Mouse (Mus musculus) left cerebral cortex, adult 9 months (tissue): ENCODE measurements around the gene Cd200r4.

Source experiments
- DNase-seq, 2 experiments: peaks; one replicate each; pipeline ENCODE4 v3.0.0; 2022; ENCODE audit warnings: low spot score in 2 of 2

Gene Cd200r4

DNA sequence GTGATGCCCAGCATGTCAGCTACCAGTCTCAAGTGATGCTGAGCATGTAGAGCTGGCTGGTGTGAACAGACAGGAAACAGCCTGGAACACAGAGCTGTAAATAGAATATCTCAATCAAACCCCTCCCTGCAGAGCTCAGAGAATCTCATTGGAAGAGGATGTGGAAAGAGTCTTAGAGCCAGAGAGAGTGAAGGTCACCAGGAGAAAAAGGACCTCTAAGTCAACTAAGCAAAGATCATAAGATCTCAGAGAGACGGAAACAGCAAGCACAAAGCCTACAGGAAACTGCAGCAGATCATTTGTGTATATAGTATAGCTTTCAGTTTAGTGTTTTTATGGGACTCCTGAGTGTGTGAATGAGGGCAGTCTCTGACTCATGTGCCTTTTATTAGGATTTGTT lies 63.6 kb downstream of the Cd200r4 start:
- no peak for DNase-seq

DNA sequence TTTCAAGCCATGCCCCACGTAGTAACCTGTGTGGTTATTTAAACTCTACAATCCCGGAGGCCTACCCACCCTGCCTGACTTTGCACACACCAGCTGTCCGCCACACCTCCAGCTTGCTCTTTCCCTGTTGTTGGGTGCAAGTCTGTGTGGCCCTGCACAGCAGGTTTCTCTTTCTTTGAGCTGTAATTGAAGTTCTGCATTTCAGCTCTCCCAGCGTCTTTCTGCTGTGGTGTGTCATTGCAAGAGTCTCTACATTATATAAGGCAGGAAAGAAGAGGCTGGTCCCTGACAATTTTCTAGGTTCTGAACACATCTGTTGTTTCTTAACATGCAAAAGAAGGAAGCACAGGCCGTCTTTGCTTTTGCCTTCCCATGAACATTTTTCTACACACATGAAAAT lies 65.1 kb downstream of the Cd200r4 start:
- DNase-seq: no peak

DNA sequence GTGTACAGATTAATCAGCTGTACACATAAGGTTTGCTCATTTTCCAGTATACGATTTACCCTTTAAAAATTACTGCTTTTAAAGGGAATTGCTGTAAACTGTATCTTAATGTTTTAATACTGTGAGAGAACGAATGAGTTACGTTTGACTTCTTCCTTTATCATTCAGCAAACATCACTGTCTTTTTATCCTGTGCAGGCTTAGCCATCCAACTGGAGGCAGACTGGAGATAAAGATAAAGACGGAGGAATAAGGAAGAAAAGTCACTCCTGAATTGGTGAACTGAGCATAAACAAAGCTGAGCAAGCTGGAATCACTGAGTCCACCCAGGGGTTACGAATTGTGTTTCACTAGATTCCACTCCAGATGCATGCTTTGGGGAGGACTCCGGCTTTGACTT lies 66.1 kb downstream of the Cd200r4 start:
- no peak for DNase-seq
